9 mouse cellular contexts compared by ENCODE assay signal in genomic region chr4:138404806-138405205, GRCm38 (mm10). TPM values are rescaled to one million over a fixed set of nuclear protein-coding genes. Genes with fewer than 3 reads are reported as not detected.
DNase-seq lines count a peak whose midpoint lies in the region; ATAC-seq and TF ChIP-seq lines count a peak whose summit lies in the region.
"Had no signal": no experiment of that assay in that cellular context is flagged by ENCODE, and none has a peak within 500 bp of the region (broad histone marks: within the 10 kb centered on the region; RNA-seq: fewer than 3 reads in every experiment).

No protein-coding gene starts in this region.

- H3K36me3 ChIP-seq in forebrain, embryonic 15.5 days: no peaks in the 10 kb centered on the region

- no peaks in the 10 kb centered on the region for H3K9me3 ChIP-seq in forebrain, embryonic 15.5 days

- no peak for ATAC-seq in forebrain, embryonic 15.5 days (replicated peaks)

- TF ChIP-seq CTCF in layer of hippocampus, adult 2 months (conservative IDR thresholded peaks at IDR 0.05): peak; percentile 88
- peak; percentile 71 for TF ChIP-seq CTCF in bone marrow, adult 2 months (IDR thresholded peaks at IDR 0.05; ENCODE audit: control insufficient read depth, insufficient read depth, low read length)

- no peak overlapping the region for H3K4me3 ChIP-seq in layer of hippocampus, adult 2 months
- H3K4me3 ChIP-seq in bone marrow, adult 2 months (replicated peaks; ENCODE audit: control insufficient read depth, low read depth, low read length): no peak overlapping the region
- no peak overlapping the region for H3K4me3 ChIP-seq in forebrain, embryonic 15.5 days
- H3K4me3 ChIP-seq: erythroblast, embryonic 14.5 days had no signal

- peaks cover 9% of the 10 kb centered on the region for H3K27me3 ChIP-seq in forebrain, embryonic 15.5 days

- H3K4me2 ChIP-seq in forebrain, embryonic 15.5 days (replicated peaks): no peak overlapping the region

- WGBS in bone marrow, adult 2 months: 7% methylated on average over 2 of the region's 2 CpGs
- WGBS in forebrain, embryonic 15.5 days: 5% methylated on average over 2 of the region's 2 CpGs

- no peak overlapping the region for H3K9ac ChIP-seq in forebrain, embryonic 15.5 days (replicated peaks)

- H3K4me1 ChIP-seq in bone marrow, adult 2 months (ENCODE audit: control insufficient read depth, insufficient read depth, low read length): no peaks in the 10 kb centered on the region
- H3K4me1 ChIP-seq in forebrain, embryonic 15.5 days: no peaks in the 10 kb centered on the region

- no peak overlapping the region for H3K27ac ChIP-seq in layer of hippocampus, adult 2 months
- H3K27ac ChIP-seq in bone marrow, adult 2 months (ENCODE audit: control insufficient read depth, insufficient read depth, low read depth, low read length, poor library complexity): no peak overlapping the region
- H3K27ac ChIP-seq in forebrain, embryonic 15.5 days (replicated peaks): no peak overlapping the region

- TF ChIP-seq POLR2A in bone marrow, adult 2 months (IDR thresholded peaks at IDR 0.05; ENCODE audit: borderline replicate concordance, control insufficient read depth, low read depth, low read length): no peak

- DNase-seq in layer of hippocampus, adult 2 months (ENCODE audit: low spot score in 2 of 2): no peak
- DNase-seq in layer of hippocampus, adult 8-10 months (ENCODE audit: low spot score in 2 of 2): no peak
- DNase-seq in ES-CJ7 (ENCODE audit: low read depth, low spot score): peak; percentile 62
- DNase-seq in kidney, adult 8-10 months: peak; percentile 33 to 73
- DNase-seq in natural killer cell, adult 2 months (ENCODE audit: low spot score in 2 of 2): peak; percentile 23 to 40
- DNase-seq in right cerebral cortex, postnatal 25 days: no peak

RNA-seq across cellular contexts. Expression of gene Fam43b, which starts 8.5 kb away (rescaled TPM):
- 10 to 100 TPM; 26.5 to 33.1 TPM for total RNA-seq in layer of hippocampus, adult 2 months (2021)
- total RNA-seq in layer of hippocampus, adult 8-10 months (2022): 10 to 100 TPM; 26.4 to 30.9 (median 30.1) TPM
- polyA plus RNA-seq in bone marrow, adult 2 months (2011; ENCODE audit: insufficient read depth, insufficient read length, low replicate concordance, missing spikeins): not detected in 2 replicates
- 4.7 and 7.2 TPM in 2 replicates for polyA plus RNA-seq in forebrain, embryonic 15.5 days (2015; fragmentation: Nextera tagmentation; extraction: Ambion mirVana)
- polyA plus RNA-seq: erythroblast, embryonic 14.5 days had no signal

RNA-seq across cellular contexts. Expression of gene Mul1, which starts 29.7 kb away (rescaled TPM):
- 10 to 100 TPM; 54.4 to 57.9 TPM for total RNA-seq in layer of hippocampus, adult 2 months (2021)
- 10 to 100 TPM; 51.3 to 62.9 (median 55.8) TPM for total RNA-seq in layer of hippocampus, adult 8-10 months (2022)
- polyA plus RNA-seq in bone marrow, adult 2 months (2011; ENCODE audit: insufficient read depth, insufficient read length, low replicate concordance, missing spikeins): 5.8 and 7.8 TPM in 2 replicates
- 18.5 and 19.0 TPM in 2 replicates for polyA plus RNA-seq in forebrain, embryonic 15.5 days (2015; fragmentation: Nextera tagmentation; extraction: Ambion mirVana)

RNA-seq across cellular contexts. Expression of gene Cda, which starts 37.0 kb away (rescaled TPM):
- 1 to 10 TPM; 1.9 to 3.2 TPM for total RNA-seq in layer of hippocampus, adult 2 months (2021)
- total RNA-seq in layer of hippocampus, adult 8-10 months (2022): 1 to 10 TPM; 2.0 to 3.2 (median 2.7) TPM
- 1.2 TPM in 1 of 2 replicates, not detected in the other for polyA plus RNA-seq in bone marrow, adult 2 months (2011; ENCODE audit: insufficient read depth, insufficient read length, low replicate concordance, missing spikeins)
- polyA plus RNA-seq in forebrain, embryonic 15.5 days (2015; fragmentation: Nextera tagmentation; extraction: Ambion mirVana): 1.4 and 2.2 TPM in 2 replicates

RNA-seq across cellular contexts. Expression of gene Camk2n1, which starts 49.3 kb away (rescaled TPM):
- 100 to 1,000 TPM; 378 to 385 TPM for total RNA-seq in layer of hippocampus, adult 2 months (2021)
- 100 to 1,000 TPM; 317 to 356 (median 337) TPM for total RNA-seq in layer of hippocampus, adult 8-10 months (2022)
- 2.2 and 3.4 TPM in 2 replicates for polyA plus RNA-seq in bone marrow, adult 2 months (2011; ENCODE audit: insufficient read depth, insufficient read length, low replicate concordance, missing spikeins)
- polyA plus RNA-seq in forebrain, embryonic 15.5 days (2015; fragmentation: Nextera tagmentation; extraction: Ambion mirVana): 9.7 and 10.7 TPM in 2 replicates

Comparison
In these comparisons a context has a peak if more than half of its experiments do, and no peak if none do; other contexts are left out.
1. DNase-seq: peak in ES-CJ7 (single experiment), kidney, adult 8-10 months (2 of 2) and natural killer cell, adult 2 months (2 of 2); none in layer of hippocampus, adult 2 months (0 of 2), layer of hippocampus, adult 8-10 months (0 of 2) and right cerebral cortex, postnatal 25 days (single experiment).